ENCODE assay signal across 25 mouse cellular contexts in the genomic region with DNA sequence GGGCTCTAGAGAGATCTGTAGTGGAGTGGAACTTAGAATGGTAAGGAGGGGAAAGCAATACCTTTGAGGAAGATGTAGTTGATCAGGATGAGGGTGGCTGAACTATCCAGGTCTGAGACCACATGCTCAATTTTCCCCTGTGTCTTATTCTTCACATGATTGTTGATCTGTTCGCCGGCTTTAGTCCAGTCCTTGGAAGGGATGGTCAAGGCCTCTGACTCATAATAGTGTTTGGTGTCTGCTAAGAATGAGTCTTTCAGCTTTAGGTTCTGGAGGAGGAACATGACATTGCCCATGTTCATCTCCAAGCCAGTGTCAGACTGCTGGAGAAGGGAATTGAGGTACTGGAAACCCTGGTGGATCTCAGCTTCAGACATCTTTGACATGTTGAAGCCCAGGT. TPM values are rescaled to one million over a fixed set of nuclear protein-coding genes. Genes with fewer than 3 reads are reported as not detected.
DNase-seq lines count a peak whose midpoint lies in the region; ATAC-seq and TF ChIP-seq lines count a peak whose summit lies in the region.
"Had no signal": no experiment of that assay in that cellular context is flagged by ENCODE, and none has a peak within 500 bp of the region (broad histone marks: within the 10 kb centered on the region; RNA-seq: fewer than 3 reads in every experiment).

No protein-coding gene starts in this region.

- ATAC-seq in liver, embryonic 12.5 days: no peak
- no peak for ATAC-seq in liver, postnatal 0 days
- no peak for ATAC-seq in liver, embryonic 14.5 days (ENCODE audit: insufficient read depth)
- no peak for ATAC-seq in hindbrain, embryonic 16.5 days
- ATAC-seq: activated CD4-positive, CD25-positive, alpha-beta regulatory T cell, adult 4 months; forebrain, embryonic 16.5 days; intestine, embryonic 15.5 days; Patski had no signal

- H3K4me3 ChIP-seq in liver, embryonic 12.5 days: no peak overlapping the region
- H3K4me3 ChIP-seq in liver, postnatal 0 days (ENCODE audit: low read depth, low read length): no peak overlapping the region
- no peak overlapping the region for H3K4me3 ChIP-seq in liver, embryonic 14.5 days (ENCODE audit: insufficient read depth in 1 of 2, low read depth in 2 of 2, low read length in 2 of 2)
- no peak overlapping the region for H3K4me3 ChIP-seq in hindbrain, embryonic 16.5 days (ENCODE audit: low read length)
- H3K4me3 ChIP-seq: embryonic facial prominence, embryonic 13.5 days; forebrain, embryonic 12.5 days; hindbrain, embryonic 13.5 days; intestine, embryonic 15.5 days had no signal

- H3K9me3 ChIP-seq in liver, embryonic 12.5 days (replicated peaks): no peaks in the 10 kb centered on the region
- H3K9me3 ChIP-seq in liver, postnatal 0 days (ENCODE audit: low read length): 0 out of 2 replicates have a peak, but pooled peaks cover 4% of the 10 kb centered on the region
- H3K9me3 ChIP-seq in liver, embryonic 14.5 days (ENCODE audit: control insufficient read depth, low read length): no peaks in the 10 kb centered on the region
- H3K9me3 ChIP-seq in hindbrain, embryonic 16.5 days (ENCODE audit: control insufficient read depth, low read length): peaks cover 2% of the 10 kb centered on the region; the same call in 1 of the 2 replicates
- H3K9me3 ChIP-seq: forebrain, embryonic 12.5 days; hindbrain, embryonic 13.5 days; intestine, embryonic 15.5 days had no signal

- no peak overlapping the region for H3K27ac ChIP-seq in liver, embryonic 12.5 days
- no peak overlapping the region for H3K27ac ChIP-seq in liver, postnatal 0 days (ENCODE audit: low read depth)
- H3K27ac ChIP-seq in liver, embryonic 14.5 days: no peak overlapping the region
- H3K27ac ChIP-seq in hindbrain, embryonic 16.5 days (ENCODE audit: low read depth, low read length): no peak overlapping the region
- H3K27ac ChIP-seq: embryonic facial prominence, embryonic 13.5 days; forebrain, embryonic 12.5 days; hindbrain, embryonic 13.5 days; intestine, embryonic 15.5 days had no signal

- peak; percentile 26 for DNase-seq in adrenal gland, adult 8-10 months
- DNase-seq in adrenal gland, postnatal 25 days: no peak
- DNase-seq in liver, postnatal 0 days: no peak
- no peak for DNase-seq in liver, embryonic 14.5 days (ENCODE audit: low read depth in 3 of 3, low spot score in 3 of 3)
- DNase-seq in ovary, adult 18-20 months (ENCODE audit: low spot score): no peak
- DNase-seq: cerebellum, adult 18-20 months; cerebellum, adult 9-11 months; cerebellum, postnatal 36 days; gastrocnemius, postnatal 14 days; heart, postnatal 10 days had no signal

- no peaks in the 10 kb centered on the region for H3K36me3 ChIP-seq in liver, embryonic 12.5 days
- no peaks in the 10 kb centered on the region for H3K36me3 ChIP-seq in liver, postnatal 0 days (replicated peaks; ENCODE audit: insufficient read depth, low read length)
- no peaks in the 10 kb centered on the region for H3K36me3 ChIP-seq in liver, embryonic 14.5 days (replicated peaks; ENCODE audit: control insufficient read depth, insufficient read depth, low read depth)
- H3K36me3 ChIP-seq in hindbrain, embryonic 16.5 days (ENCODE audit: control insufficient read depth, insufficient read depth, low read length): no peaks in the 10 kb centered on the region
- H3K36me3 ChIP-seq: embryonic facial prominence, embryonic 13.5 days; forebrain, embryonic 12.5 days; hindbrain, embryonic 13.5 days; intestine, embryonic 15.5 days had no signal

- TF ChIP-seq EP300 in liver, postnatal 0 days (IDR thresholded peaks at IDR 0.05; ENCODE audit: low read depth): no peak
- TF ChIP-seq EP300 in liver, embryonic 14.5 days (IDR thresholded peaks at IDR 0.05; ENCODE audit: low read depth): no peak

- H3K9ac ChIP-seq in liver, embryonic 12.5 days: no peak overlapping the region
- no peak overlapping the region for H3K9ac ChIP-seq in liver, postnatal 0 days (replicated peaks)
- H3K9ac ChIP-seq in liver, embryonic 14.5 days (replicated peaks): no peak overlapping the region
- no peak overlapping the region for H3K9ac ChIP-seq in hindbrain, embryonic 16.5 days (ENCODE audit: low read depth, low read length)
- H3K9ac ChIP-seq: embryonic facial prominence, embryonic 13.5 days; forebrain, embryonic 12.5 days; hindbrain, embryonic 13.5 days; intestine, embryonic 15.5 days had no signal

- H3K4me2 ChIP-seq in liver, embryonic 12.5 days: peak overlapping the region; percentile 47; the same call in 1 of the 2 replicates
- no peak overlapping the region for H3K4me2 ChIP-seq in liver, postnatal 0 days (ENCODE audit: low read depth, low read length)
- peak overlapping the region; percentile 39 for H3K4me2 ChIP-seq in liver, embryonic 14.5 days (ENCODE audit: low read depth)
- no peak overlapping the region for H3K4me2 ChIP-seq in hindbrain, embryonic 16.5 days (ENCODE audit: low read length)
- H3K4me2 ChIP-seq: embryonic facial prominence, embryonic 13.5 days; forebrain, embryonic 12.5 days; hindbrain, embryonic 13.5 days; intestine, embryonic 15.5 days had no signal

- no peaks in the 10 kb centered on the region for H3K27me3 ChIP-seq in liver, embryonic 12.5 days (replicated peaks)
- no peaks in the 10 kb centered on the region for H3K27me3 ChIP-seq in liver, postnatal 0 days (ENCODE audit: insufficient read depth, low read length)
- H3K27me3 ChIP-seq in liver, embryonic 14.5 days (ENCODE audit: control insufficient read depth, insufficient read depth, low read length): no peaks in the 10 kb centered on the region
- H3K27me3 ChIP-seq in hindbrain, embryonic 16.5 days (replicated peaks; ENCODE audit: control insufficient read depth, insufficient read depth, low read length): no peaks in the 10 kb centered on the region
- H3K27me3 ChIP-seq: embryonic facial prominence, embryonic 13.5 days; forebrain, embryonic 12.5 days; hindbrain, embryonic 13.5 days; intestine, embryonic 15.5 days; Patski had no signal

- 83% methylated on average over 2 of the region's 2 CpGs for WGBS in liver, embryonic 12.5 days (ENCODE audit: insufficient replicate concordance)
- 71% methylated on average over 2 of the region's 2 CpGs for WGBS in liver, postnatal 0 days (ENCODE audit: insufficient replicate concordance)
- 52% methylated on average over 2 of the region's 2 CpGs for WGBS in liver, embryonic 14.5 days (ENCODE audit: insufficient replicate concordance)
- WGBS in hindbrain, embryonic 16.5 days: 95% methylated on average over 2 of the region's 2 CpGs

- no peaks in the 10 kb centered on the region for H3K4me1 ChIP-seq in liver, embryonic 12.5 days
- peaks cover 6% of the 10 kb centered on the region; the same call in 1 of the 2 replicates for H3K4me1 ChIP-seq in liver, postnatal 0 days (ENCODE audit: insufficient read depth)
- H3K4me1 ChIP-seq in liver, embryonic 14.5 days (replicated peaks; ENCODE audit: control insufficient read depth in 2 of 2, insufficient read depth in 2 of 2, low read length in 1 of 2): peaks cover 0 to 2% of the 10 kb centered on the region in 2 experiments; a peak in 1 of 4 replicates
- no peaks in the 10 kb centered on the region for H3K4me1 ChIP-seq in hindbrain, embryonic 16.5 days (ENCODE audit: control insufficient read depth, insufficient read depth, low read depth, low read length)
- H3K4me1 ChIP-seq: embryonic facial prominence, embryonic 13.5 days; forebrain, embryonic 12.5 days; hindbrain, embryonic 13.5 days; intestine, embryonic 15.5 days had no signal

- TF ChIP-seq CTCF in liver, postnatal 0 days (IDR thresholded peaks at IDR 0.05; ENCODE audit: low read depth): no peak
- no peak for TF ChIP-seq CTCF in liver, embryonic 14.5 days (IDR thresholded peaks at IDR 0.05; ENCODE audit: low read depth)

RNA-seq across cellular contexts. Expression of a gene that starts 3.2 kb away (rescaled TPM):
- 10 to 100 TPM in 1 of 4 experiments, 1 to 10 TPM in 1, under 1 TPM in 2; 0.56 to 12.4 (median 4.6) TPM for total RNA-seq in adrenal gland, adult 8-10 months (2022)
- total RNA-seq in adrenal gland, postnatal 25 days (2021): 0.39 and 3.9 TPM in 2 replicates
- 1,015 and 1,058 TPM in 2 replicates for polyA plus RNA-seq in liver, embryonic 12.5 days (2016; fragmentation: Nextera tagmentation; extraction: Ambion mirVana)
- polyA plus RNA-seq in liver, postnatal 0 days (2015; fragmentation: Nextera tagmentation; extraction: Ambion mirVana): 5.8 and 10.0 TPM in 2 replicates
- polyA plus RNA-seq in liver, embryonic 14.5 days (2012; rRNA removed): 793 and 825 TPM in 2 replicates
- 1,383 and 1,635 TPM in 2 replicates for polyA plus RNA-seq in liver, embryonic 14.5 days (2014; fragmentation: Nextera tagmentation; extraction: Ambion mirVana)
- not detected in 2 replicates for polyA plus RNA-seq in hindbrain, embryonic 16.5 days (2015; fragmentation: Nextera tagmentation; extraction: Ambion mirVana)
- total RNA-seq: CH12.LX; gastrocnemius, adult 18-20 months; gastrocnemius, postnatal 14 days; heart, adult 8-10 months; heart, postnatal 10 days; hematopoietic stem cell, adult 5-6 weeks had no signal
- polyA plus RNA-seq: activated CD4-positive, CD25-positive, alpha-beta regulatory T cell, adult 4 months; embryonic facial prominence, embryonic 13.5 days; forebrain, embryonic 12.5 days; forebrain, embryonic 16.5 days; hindbrain, embryonic 13.5 days had no signal

RNA-seq across cellular contexts. Expression of a gene that starts 22.1 kb away (rescaled TPM):
- under 1 TPM in 1 of 4 experiments, not detected in 3; 0.30 TPM for total RNA-seq in adrenal gland, adult 8-10 months (2022)
- not detected in 2 replicates for total RNA-seq in adrenal gland, postnatal 25 days (2021)
- polyA plus RNA-seq in liver, embryonic 12.5 days (2016; fragmentation: Nextera tagmentation; extraction: Ambion mirVana): not detected in 2 replicates
- polyA plus RNA-seq in liver, postnatal 0 days (2015; fragmentation: Nextera tagmentation; extraction: Ambion mirVana): not detected in 2 replicates
- polyA plus RNA-seq in liver, embryonic 14.5 days (2012; rRNA removed): 0.03 and 0.04 TPM in 2 replicates
- polyA plus RNA-seq in liver, embryonic 14.5 days (2014; fragmentation: Nextera tagmentation; extraction: Ambion mirVana): 0.06 and 0.11 TPM in 2 replicates
- 0.10 TPM in 1 of 2 replicates, not detected in the other for polyA plus RNA-seq in hindbrain, embryonic 16.5 days (2015; fragmentation: Nextera tagmentation; extraction: Ambion mirVana)
- total RNA-seq: CH12.LX; gastrocnemius, adult 18-20 months; gastrocnemius, postnatal 14 days; heart, adult 8-10 months; heart, postnatal 10 days; hematopoietic stem cell, adult 5-6 weeks had no signal
- polyA plus RNA-seq: activated CD4-positive, CD25-positive, alpha-beta regulatory T cell, adult 4 months; embryonic facial prominence, embryonic 13.5 days; forebrain, embryonic 12.5 days; forebrain, embryonic 16.5 days; heart, embryonic 14.5 days; hindbrain, embryonic 13.5 days had no signal

RNA-seq across cellular contexts. Expression of a gene that starts 22.6 kb away (rescaled TPM):
- under 1 TPM in 3 of 4 experiments, not detected in 1; 0.25 to 0.61 (median 0.27) TPM for total RNA-seq in adrenal gland, adult 8-10 months (2022)
- 0.36 and 2.9 TPM in 2 replicates for total RNA-seq in adrenal gland, postnatal 25 days (2021)
- 24.0 and 26.4 TPM in 2 replicates for polyA plus RNA-seq in liver, embryonic 12.5 days (2016; fragmentation: Nextera tagmentation; extraction: Ambion mirVana)
- polyA plus RNA-seq in liver, postnatal 0 days (2015; fragmentation: Nextera tagmentation; extraction: Ambion mirVana): 46.3 and 47.6 TPM in 2 replicates
- polyA plus RNA-seq in liver, embryonic 14.5 days (2012; rRNA removed): 11.5 and 23.7 TPM in 2 replicates
- polyA plus RNA-seq in liver, embryonic 14.5 days (2014; fragmentation: Nextera tagmentation; extraction: Ambion mirVana): 29.3 and 30.0 TPM in 2 replicates
- 0.04 TPM in 1 of 2 replicates, not detected in the other for polyA plus RNA-seq in hindbrain, embryonic 16.5 days (2015; fragmentation: Nextera tagmentation; extraction: Ambion mirVana)
- total RNA-seq: CH12.LX; gastrocnemius, postnatal 14 days; heart, adult 8-10 months; heart, postnatal 10 days; hematopoietic stem cell, adult 5-6 weeks had no signal
- polyA plus RNA-seq: activated CD4-positive, CD25-positive, alpha-beta regulatory T cell, adult 4 months; forebrain, embryonic 12.5 days; gonadal fat pad, adult 2 months; heart, embryonic 14.5 days; hindbrain, embryonic 13.5 days had no signal

RNA-seq across cellular contexts. Expression of a gene that starts 41.5 kb away (rescaled TPM):
- not detected for total RNA-seq in adrenal gland, adult 8-10 months (2022)
- total RNA-seq in adrenal gland, postnatal 25 days (2021): not detected in 2 replicates
- 0.13 and 0.21 TPM in 2 replicates for polyA plus RNA-seq in liver, embryonic 12.5 days (2016; fragmentation: Nextera tagmentation; extraction: Ambion mirVana)
- polyA plus RNA-seq in liver, postnatal 0 days (2015; fragmentation: Nextera tagmentation; extraction: Ambion mirVana): not detected in 2 replicates
- polyA plus RNA-seq in liver, embryonic 14.5 days (2012; rRNA removed): not detected in 2 replicates
- 0.18 TPM in 1 of 2 replicates, not detected in the other for polyA plus RNA-seq in liver, embryonic 14.5 days (2014; fragmentation: Nextera tagmentation; extraction: Ambion mirVana)
- not detected in 2 replicates for polyA plus RNA-seq in hindbrain, embryonic 16.5 days (2015; fragmentation: Nextera tagmentation; extraction: Ambion mirVana)
- total RNA-seq: CH12.LX; gastrocnemius, adult 18-20 months; gastrocnemius, postnatal 14 days; heart, adult 8-10 months; heart, postnatal 10 days; hematopoietic stem cell, adult 5-6 weeks had no signal
- polyA plus RNA-seq: activated CD4-positive, CD25-positive, alpha-beta regulatory T cell, adult 4 months; embryonic facial prominence, embryonic 13.5 days; forebrain, embryonic 12.5 days; forebrain, embryonic 16.5 days; heart, embryonic 14.5 days; hindbrain, embryonic 13.5 days; intestine, embryonic 15.5 days had no signal

Comparison
In these comparisons a context has a peak if more than half of its experiments do, and no peak if none do; other contexts are left out.
1. H3K4me2 ChIP-seq: peak in liver, embryonic 12.5 days (single experiment) and liver, embryonic 14.5 days (single experiment); none in liver, postnatal 0 days (single experiment) and hindbrain, embryonic 16.5 days (single experiment).
2. RNA of a gene that starts 3.2 kb away (polyA plus RNA-seq): 793 to 1,635 TPM in liver, embryonic 14.5 days and 1,015 to 1,058 TPM in liver, embryonic 12.5 days; 5.8 to 10.0 TPM in liver, postnatal 0 days and not detected in hindbrain, embryonic 16.5 days; every median in the first group is over 10 times any median in the second.
3. RNA of a gene that starts 22.6 kb away (polyA plus RNA-seq): 46.3 to 47.6 TPM in liver, postnatal 0 days, 11.5 to 30.0 TPM in liver, embryonic 14.5 days and 24.0 to 26.4 TPM in liver, embryonic 12.5 days; 0.04 TPM in hindbrain, embryonic 16.5 days; every median in the first group is over 10 times any median in the second.